Mouse (Mus musculus) MEL (cell line): Measurements from ENCODE around the gene Cdc7.

Source experiments
- CTCF ChIP-seq, 3 experiments: IDR thresholded peaks in 2 of 3; conservative IDR thresholded peaks in 1 of 3; 2 replicates each; pipeline ENCODE4 v1.5.1; 2011 to 2012; ENCODE audit warnings: low read length in 3 of 3, low read depth in 2 of 3, mild to moderate bottlenecking in 2 of 3, improper control_type of control experiment in 1 of 3, inconsistent platforms in 1 of 3, mixed read lengths in 1 of 3, moderate library complexity in 1 of 3; ENCODE audit not compliant: control insufficient read depth in 1 of 3, insufficient read depth in 1 of 3, poor library complexity in 1 of 3, severe bottlenecking in 1 of 3
- MAX ChIP-seq: IDR thresholded peaks from 2 replicates; pipeline ENCODE4 v1.6.1; 2011; ENCODE audit warnings: low read length, improper control_type of control experiment
- MXI1 ChIP-seq: IDR thresholded peaks from 2 replicates; pipeline ENCODE4 v1.6.1; 2011; ENCODE audit warnings: mild to moderate bottlenecking, low read depth, low read length, improper control_type of control experiment
- POLR2A ChIP-seq, 2 experiments: IDR thresholded peaks; 2 replicates each; pipeline ENCODE4 v1.6.1; 2011 to 2012; ENCODE audit warnings: low read length in 2 of 2, mild to moderate bottlenecking in 2 of 2, control low read depth in 1 of 2, improper control_type of control experiment in 1 of 2, low read depth in 1 of 2, moderate library complexity in 1 of 2; ENCODE audit not compliant: control insufficient read depth in 1 of 2, insufficient read depth in 1 of 2, poor library complexity in 1 of 2
- POLR2AphosphoS5 ChIP-seq: IDR thresholded peaks from 2 replicates; pipeline ENCODE4 v1.6.1; 2012; ENCODE audit warnings: low read depth, borderline replicate concordance, mild to moderate bottlenecking, inconsistent platforms, low read length, moderate library complexity, mixed read lengths
- SIN3A ChIP-seq: IDR thresholded peaks from 2 replicates; pipeline ENCODE4 v1.6.1; 2012; ENCODE audit warnings: low read length, improper control_type of control experiment, inconsistent platforms

- TF ChIP-seq POLR2A (IDR thresholded peaks at IDR 0.05; ENCODE audit: control insufficient read depth in 1 of 2, insufficient read depth in 1 of 2, low read depth in 1 of 2, low read length in 2 of 2, poor library complexity in 1 of 2) (no peak), CTCF (IDR thresholded peaks at IDR 0.05 in 2 of 3, conservative IDR thresholded peaks at IDR 0.05 in 1 of 3; ENCODE audit: control insufficient read depth in 1 of 3, insufficient read depth in 1 of 3, low read depth in 2 of 3, low read length in 3 of 3, poor library complexity in 1 of 3, severe bottlenecking in 1 of 3) (no peak), MXI1 (no peak), POLR2AphosphoS5 (no peak), SIN3A (no peak), MAX (no peak)
Observed at GRCm38 (mm10) chr5:107011316-107012029, 47.4 kb downstream of the Cdc7 start.
